Mouse (Mus musculus) CH12.LX (cell line): ENCODE results near the gene Olfr1359. TPM values are rescaled to one million over a fixed set of nuclear protein-coding genes. Genes with fewer than 3 reads are reported as not detected.
"Not testable (repeated sequence)": the region's sequence is repeated elsewhere in the genome, so short reads cannot be mapped to it uniquely, and the experiment has no call there.

Experiments
- DNase-seq: peaks from one replicate; pipeline ENCODE4 v3.0.0-alpha.2; 2013; ENCODE audit errors: extremely low read depth
- H3K27ac ChIP-seq: 2 replicates; pipeline ENCODE4 v1.5.1; 2012; ENCODE audit warnings: low read depth, mild to moderate bottlenecking, control low read depth, moderate library complexity; ENCODE audit not compliant: insufficient read depth
- H3K27me3 ChIP-seq: replicated peaks from 2 replicates; pipeline ENCODE3; 2012; ENCODE audit warnings: inconsistent platforms
- H3K36me3 ChIP-seq, 2 experiments: replicated peaks in 1 of 2; 2 replicates each; pipeline versions ENCODE3 to v1.6.1; 2012; ENCODE audit warnings: inconsistent platforms in 1 of 2, low read length in 1 of 2, mild to moderate bottlenecking in 1 of 2, mixed read lengths in 1 of 2, moderate library complexity in 1 of 2; ENCODE audit not compliant: control insufficient read depth in 1 of 2, insufficient read depth in 1 of 2
- H3K4me1 ChIP-seq, 2 experiments: 2 replicates each; pipeline ENCODE4 v1.6.1; 2012; ENCODE audit warnings: inconsistent platforms in 1 of 2, moderate library complexity in 1 of 2; ENCODE audit not compliant: insufficient read depth in 2 of 2, control insufficient read depth in 1 of 2
- H3K4me2 ChIP-seq: 2 replicates; pipeline ENCODE4 v1.6.1; 2012; ENCODE audit warnings: low read depth, mild to moderate bottlenecking, control low read depth; ENCODE audit not compliant: poor library complexity, insufficient read depth, severe bottlenecking
- H3K4me3 ChIP-seq, 3 experiments: fragments of 150-350 bp in 1 of 3; sonication (generic) in 1 of 3; replicated peaks in 1 of 3; 2 replicates each; pipeline versions ENCODE3 to v1.5.1; 2011 to 2012; ENCODE audit warnings: low read depth in 2 of 3, low read length in 2 of 3, mild to moderate bottlenecking in 2 of 3, moderate library complexity in 2 of 3, control low read depth in 1 of 3, improper control_type of control experiment in 1 of 3, inconsistent platforms in 1 of 3, mixed read lengths in 1 of 3; ENCODE audit not compliant: poor library complexity in 1 of 3
- H3K79me2 ChIP-seq: replicated peaks from 2 replicates; pipeline ENCODE4 v1.6.1; 2012; ENCODE audit warnings: mild to moderate bottlenecking, moderate library complexity; ENCODE audit not compliant: control insufficient read depth, poor library complexity, insufficient read depth, severe bottlenecking; ENCODE audit errors: extremely low read depth
- H3K9ac ChIP-seq: 2 replicates; pipeline ENCODE4 v1.6.1; 2012; ENCODE audit warnings: low read depth, mild to moderate bottlenecking, control low read depth, moderate library complexity; ENCODE audit not compliant: insufficient read depth
- H3K9me3 ChIP-seq: replicated peaks from 2 replicates; pipeline ENCODE3; 2012; ENCODE audit warnings: low read length, inconsistent platforms, mixed read lengths
- CHD1 ChIP-seq: IDR thresholded peaks from 2 replicates; pipeline ENCODE4 v1.6.1; 2012; ENCODE audit warnings: low read depth, low read length, improper control_type of control experiment, inconsistent platforms
- CHD2 ChIP-seq: IDR thresholded peaks from 2 replicates; pipeline ENCODE4 v1.6.1; 2011; ENCODE audit warnings: low read length, improper control_type of control experiment
- E2F4 ChIP-seq: IDR thresholded peaks from 2 replicates; pipeline ENCODE4 v1.6.1; 2011; ENCODE audit warnings: low read depth, low read length, improper control_type of control experiment; ENCODE audit not compliant: insufficient replicate concordance
- IRF4 ChIP-seq: IDR thresholded peaks from 2 replicates; pipeline ENCODE4 v1.6.1; 2014; ENCODE audit warnings: low read depth, mild to moderate bottlenecking, inconsistent platforms, low read length, improper control_type of control experiment
- JUND ChIP-seq: conservative IDR thresholded peaks from 2 replicates; pipeline ENCODE4 v1.6.1; 2011; ENCODE audit warnings: low read depth, low read length, improper control_type of control experiment
- MAFK ChIP-seq: IDR thresholded peaks from 2 replicates; pipeline ENCODE4 v1.6.1; 2011; ENCODE audit warnings: low read length, improper control_type of control experiment; ENCODE audit not compliant: insufficient replicate concordance
- MXI1 ChIP-seq: IDR thresholded peaks from 2 replicates; pipeline ENCODE4 v1.6.1; 2011; ENCODE audit warnings: mild to moderate bottlenecking, low read depth, low read length, improper control_type of control experiment
- MYC ChIP-seq: IDR thresholded peaks from 2 replicates; pipeline ENCODE4 v1.6.1; 2011; ENCODE audit warnings: low read depth, mild to moderate bottlenecking, improper control_type of control experiment, low read length
- NELFE ChIP-seq: IDR thresholded peaks from 2 replicates; pipeline ENCODE4 v1.6.1; 2011; ENCODE audit warnings: low read depth, low read length, improper control_type of control experiment
- POLR2A ChIP-seq: IDR thresholded peaks from 2 replicates; pipeline ENCODE4 v1.6.1; 2011; ENCODE audit warnings: low read depth, mild to moderate bottlenecking, improper control_type of control experiment, low read length
- POLR2AphosphoS2 ChIP-seq: IDR thresholded peaks from 2 replicates; pipeline ENCODE4 v1.6.1; 2011; ENCODE audit warnings: low read depth, low read length, improper control_type of control experiment
- RCOR1 ChIP-seq: conservative IDR thresholded peaks from 2 replicates; pipeline ENCODE4 v1.6.1; 2012; ENCODE audit warnings: low read depth, mild to moderate bottlenecking, inconsistent platforms, low read length, improper control_type of control experiment
- SIN3A ChIP-seq: IDR thresholded peaks from 2 replicates; pipeline ENCODE4 v1.6.1; 2012; ENCODE audit warnings: low read length, improper control_type of control experiment, inconsistent platforms
- SMC3 ChIP-seq: IDR thresholded peaks from 2 replicates; pipeline ENCODE4 v1.6.1; 2011; ENCODE audit warnings: low read depth, low read length, improper control_type of control experiment
- TCF12 ChIP-seq: IDR thresholded peaks from 2 replicates; pipeline ENCODE4 v1.6.1; 2014; ENCODE audit warnings: low read depth, mild to moderate bottlenecking, inconsistent platforms, low read length, improper control_type of control experiment
- UBTF ChIP-seq: IDR thresholded peaks from 2 replicates; pipeline ENCODE4 v1.6.1; 2012; ENCODE audit warnings: low read depth, mild to moderate bottlenecking, inconsistent platforms, low read length, improper control_type of control experiment, moderate library complexity
- ZNF384 ChIP-seq: IDR thresholded peaks from 2 replicates; pipeline ENCODE4 v1.6.1; 2012; ENCODE audit warnings: low read depth, low read length, improper control_type of control experiment, inconsistent platforms
- dilution Hi-C: fragments of 300-500 bp; cut with MboI; formaldehyde crosslinking; loops from 2 replicates; pipeline ENCODE4 v1.14.3; 2020; ENCODE audit warnings: low sequenced_read_pairs; ENCODE audit not compliant: extremely low pct_unique_long_range_greater_than_20kb, extremely low pct_ligation_motif_present
- in situ Hi-C: fragments of 300-500 bp; cut with MboI; formaldehyde crosslinking; loops from 3 replicates; pipeline ENCODE4 v1.14.3; 2019; ENCODE audit warnings: low sequenced_read_pairs, low pct_ligation_motif_present, low pct_unique_long_range_greater_than_20kb, mixed read lengths
- polyA plus RNA-seq: library from polyadenylated mRNA; unstranded; fragments of >175 nt; gene quantifications from 2 replicates; pipeline ENCODE4 v1.2.1, GENCODE M21; 2012; ENCODE audit warnings: low read depth; ENCODE audit not compliant: insufficient read length
- total RNA-seq, 2 experiments: library from RNA; depleted of rRNA; stranded (reverse); fragments of 300-350 nt in 1 of 2; fragments of >200 nt in 1 of 2; gene quantifications; 2 replicates each; pipeline ENCODE4 v1.2.3; 2012 to 2014

The Olfr1359 gene
- total and polyA plus RNA-seq, 3 experiments: not detected

DNA sequence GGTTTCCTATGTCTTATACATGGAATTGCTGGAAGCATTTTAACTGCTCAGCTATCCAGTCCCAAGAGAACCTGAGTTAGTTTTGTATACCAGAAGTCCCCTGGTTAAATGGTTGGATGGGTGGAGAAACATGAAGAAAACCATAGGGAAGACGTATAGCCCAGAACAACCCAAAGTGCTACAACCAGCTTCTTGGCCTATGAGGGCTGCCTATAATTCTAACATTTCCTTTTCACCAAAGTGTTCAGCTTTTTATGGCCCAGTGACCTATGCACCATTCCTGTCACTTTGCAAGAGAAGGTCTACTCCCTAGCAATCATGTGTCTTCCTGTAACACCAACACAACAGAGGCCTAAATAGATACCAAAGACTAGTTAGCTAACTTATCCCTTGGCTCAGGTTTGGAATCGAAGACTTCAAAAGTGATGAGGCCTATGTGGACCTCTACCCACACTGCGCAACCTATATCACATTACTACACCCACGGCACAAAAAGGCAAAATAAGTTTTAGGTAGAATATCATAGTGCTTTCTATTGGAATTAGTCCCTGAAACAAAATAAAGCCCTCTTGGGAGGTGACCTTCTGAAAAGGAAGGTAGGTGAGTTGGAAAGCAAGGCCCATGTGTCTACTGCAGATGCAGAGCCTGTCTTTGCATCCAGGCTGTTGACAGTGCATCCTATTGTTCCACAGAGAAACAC lies 20.6 kb downstream of the Olfr1359 start:
- H3K9ac ChIP-seq: peak overlapping the region; percentile 73
- no peaks in the 10 kb centered on the region for H3K27me3 ChIP-seq
- peaks cover 2 to 37% of the 10 kb centered on the region in 2 experiments; a peak in 2 of 4 replicates for H3K4me1 ChIP-seq
- in situ Hi-C loops: loop anchor here (25.0 kb wide), 2 partner anchors 219 to 331 kb away; partner anchors contain the start of gene Zfp184
- TF ChIP-seq CHD1 (peak; percentile 32; the same call in 1 of the 2 replicates), MAFK (no peak), POLR2AphosphoS2 (peak; percentile 98), SIN3A (0 out of 2 replicates have a peak, but pooled peaks have one; percentile 15), ZNF384 (no peak), SMC3 (no peak), RCOR1 (peak; percentile 39; the same call in 1 of the 2 replicates), JUND (0 out of 2 replicates have a peak, but pooled peaks have one; percentile 5), CHD2 (peak; percentile 9; the same call in 1 of the 2 replicates), IRF4 (no peak), MYC (peak; percentile 57; the same call in 1 of the 2 replicates), TCF12 (no peak), NELFE (peak; percentile 61; the same call in 1 of the 2 replicates), MXI1 (no peak; the same call in 1 of the 2 replicates), POLR2A (peak; percentile 78), E2F4 (no peak)
- DNase-seq: peak; percentile 60
- no peaks in the 10 kb centered on the region for H3K36me3 ChIP-seq
- peak overlapping the region; percentile 77 for H3K4me2 ChIP-seq
- peak overlapping the region; percentile 32 to 48 (median 45) for H3K4me3 ChIP-seq
- dilution Hi-C loops: no loop called here
- H3K9me3 ChIP-seq: no peaks in the 10 kb centered on the region
- H3K27ac ChIP-seq: peak overlapping the region; percentile 88
- no peaks in the 10 kb centered on the region for H3K79me2 ChIP-seq

- H3K27me3 ChIP-seq, H3K79me2 ChIP-seq, dilution Hi-C loops, H3K36me3 ChIP-seq, H3K9me3 ChIP-seq: not testable (repeated sequence)
- Histone ChIP-seq H3K4me2 (peak overlapping the region; percentile 91), H3K9ac (peak overlapping the region; percentile 67), H3K27ac (peak overlapping the region; percentile 90), H3K4me1 (peaks cover 2 to 28% of the 10 kb centered on the region in 2 experiments; a peak in 2 of 4 replicates), H3K4me3 (peak overlapping the region; percentile 28 to 63 (median 41))
- in situ Hi-C loops: loop anchor here (25.0 kb wide), 2 partner anchors 216 to 334 kb away; partner anchors contain the start of gene Zfp184
- peak; percentile 65 for DNase-seq
- TF ChIP-seq POLR2A (peak; percentile 34; the same call in 1 of the 2 replicates), NELFE (peak; percentile 56; the same call in 1 of the 2 replicates), UBTF (0 out of 2 replicates have a peak, but pooled peaks have one; percentile 61)
Observed at GRCm38 (mm10) chr13:21721107-21721756, 23.3 kb downstream of the Olfr1359 start.
